Mouse (Mus musculus): Measurements from ENCODE around the gene Cdh3. TPM values are rescaled to one million over a fixed set of nuclear protein-coding genes. Genes with fewer than 3 reads are reported as not detected.

Cdh3 gene
- total RNA-seq, 2 experiments from 2014 or later, result 2.0 to 5.4 TPM

- DNase-seq (ENCODE audit: low spot score in 2 of 2), result no peak
These were observed 95.4 kb downstream of the Cdh3 start for GRCm38 (mm10) chr8:106606121-106606520.

- no peak for DNase-seq (ENCODE audit: low spot score in 2 of 2)
These were observed 96.0 kb downstream of the Cdh3 start for GRCm38 (mm10) chr8:106606601-106607145.

Other genes starting within 250 kb of the Cdh3 start
- 10 to 100 TPM; 16.4 to 17.0 TPM for gene Smpd3, start 172.9 kb upstream of the Cdh3 start, total RNA-seq (2021)
- 10 to 100 TPM; 19.0 to 19.4 TPM for gene Zfp90, start 95.6 kb upstream of the Cdh3 start, total RNA-seq (2021)
- gene 6030452D12Rik, start 10.4 kb upstream of the Cdh3 start, total RNA-seq (2021), result not detected
- 100 to 1,000 TPM; 142 to 154 TPM for gene Gm10073, start 62.6 kb downstream of the Cdh3 start, total RNA-seq (2021)
- 10 to 100 TPM in 1 of 2 experiments, 1 to 10 TPM in 1; 7.7 to 26.7 TPM for gene Cdh1, start 92.5 kb downstream of the Cdh3 start, total RNA-seq (2021)
- gene Tango6, start 172.2 kb downstream of the Cdh3 start, total RNA-seq (2021), result 10 to 100 TPM; 11.0 to 12.2 TPM